Mouse (Mus musculus) heart, postnatal 10 days (tissue): ENCODE measurements at regions not wholly inside any gene's neighbourhood (a gene's known extent, or its start where the extent isn't known, plus 50 kb on each side); places are given as distances from the start of the nearest gene placed in this dataset.

ENCODE experiments used
- DNase-seq, 2 experiments: peaks; one replicate each; pipeline ENCODE4 v3.0.0; 2021
- intact Hi-C: fragments of 180-260 bp; cut with DNase I; formaldehyde crosslinking; loops from one replicate; pipeline ENCODE4 v1.15.1; 2025

- DNase-seq: no peak
- intact Hi-C loops: no loop called here
These were observed 944.1 kb upstream of the Adgrl4 start for GRCm38 (mm10) chr3:150493433-150494045.

GRCm38 (mm10) chr3:150530966-150531365 is 906.7 kb upstream of the Adgrl4 start:
- intact Hi-C loops: no loop called here
- no peak for DNase-seq

- intact Hi-C loops: no loop called here
These were observed 894.6 kb upstream of the Adgrl4 start for GRCm38 (mm10) chr3:150543118-150543517.

GRCm38 (mm10) chr3:150588474-150588873 is 849.2 kb upstream of the Adgrl4 start:
- no peak for DNase-seq
- intact Hi-C loops: no loop called here

More at GRCm38 (mm10) chr3:150543118-150543517, 894.6 kb upstream of the Adgrl4 start:
- no peak for DNase-seq

GRCm38 (mm10) chr3:150590978-150591377 is 846.7 kb upstream of the Adgrl4 start:
- intact Hi-C loops: no loop called here
- DNase-seq: no peak

GRCm38 (mm10) chr3:150603400-150604095 is 834.1 kb upstream of the Adgrl4 start:
- no peak for DNase-seq
- intact Hi-C loops: no loop called here

- intact Hi-C loops: no loop called here
- peak; percentile 82 to 84 for DNase-seq
These were observed 827.0 kb upstream of the Adgrl4 start for GRCm38 (mm10) chr3:150610681-150611101.

- no peak for DNase-seq
- intact Hi-C loops: no loop called here
These were observed 800.1 kb upstream of the Adgrl4 start for GRCm38 (mm10) chr3:150637544-150637943.

GRCm38 (mm10) chr3:150640004-150640676 is 797.5 kb upstream of the Adgrl4 start:
- intact Hi-C loops: no loop called here
- no peak for DNase-seq

- intact Hi-C loops: no loop called here
These were observed 789.6 kb upstream of the Adgrl4 start for GRCm38 (mm10) chr3:150648040-150648439.

GRCm38 (mm10) chr3:150649783-150650565 is 787.7 kb upstream of the Adgrl4 start:
- intact Hi-C loops: no loop called here
- DNase-seq: peak in 1 of 2 experiments; percentile 6

More at GRCm38 (mm10) chr3:150648040-150648439, 789.6 kb upstream of the Adgrl4 start:
- DNase-seq: no peak

- DNase-seq: no peak
- intact Hi-C loops: no loop called here
These were observed 741.9 kb upstream of the Adgrl4 start for GRCm38 (mm10) chr3:150695751-150696150.

- intact Hi-C loops: no loop called here
- DNase-seq: no peak
These were observed 737.7 kb upstream of the Adgrl4 start for GRCm38 (mm10) chr3:150699990-150700389.
